Mouse (Mus musculus): ENCODE results near the gene Ubr4.

DNA sequence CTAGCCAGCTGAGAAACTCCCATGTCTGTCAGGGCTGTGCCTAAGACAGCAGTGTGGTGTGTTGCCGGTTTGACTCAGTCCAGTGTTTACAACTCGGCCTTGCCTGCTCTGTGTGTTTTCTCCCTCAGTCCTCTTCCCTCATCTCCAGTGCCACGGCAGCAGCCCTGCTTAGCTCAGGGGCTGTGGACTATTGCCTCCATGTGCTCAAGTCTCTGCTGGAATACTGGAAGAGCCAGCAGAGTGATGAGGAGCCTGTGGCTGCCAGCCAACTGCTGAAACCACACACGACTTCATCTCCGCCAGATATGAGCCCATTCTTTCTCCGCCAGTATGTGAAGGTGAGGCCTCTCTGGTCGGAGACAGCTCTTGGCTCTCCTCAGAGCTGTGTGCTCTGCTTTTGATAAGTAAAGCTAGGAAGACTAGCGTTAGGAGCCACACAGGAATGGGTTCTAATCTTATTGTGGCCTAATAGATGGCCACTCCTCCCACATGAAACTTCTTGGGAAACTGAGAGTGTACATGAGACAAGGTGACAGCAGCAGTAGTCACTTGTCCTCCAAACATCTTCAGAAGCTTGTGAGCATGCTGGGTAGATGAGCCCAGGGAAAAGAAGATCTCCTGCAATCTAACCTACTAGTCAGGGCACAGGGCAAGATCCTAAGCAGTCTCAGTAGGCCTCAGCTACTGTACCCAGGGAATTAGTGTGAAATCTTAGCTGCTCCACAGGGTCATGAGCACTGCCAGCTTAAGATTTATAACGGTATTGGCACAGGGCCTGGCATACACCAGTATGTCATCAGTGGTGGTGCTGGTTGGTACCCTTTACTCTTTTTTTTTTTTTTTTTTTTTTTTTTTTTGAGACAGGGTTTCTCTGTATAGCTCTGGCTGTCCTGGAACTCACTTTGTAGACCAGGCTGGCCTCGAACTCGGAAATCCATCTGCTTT, 94.6 kb downstream of the Ubr4 start:
- no peak for TF ChIP-seq CTCF (conservative IDR thresholded peaks at IDR 0.05; ENCODE audit: insufficient read depth, insufficient read length, low read depth, low read length)
- no peak for TF ChIP-seq POLR2A (IDR thresholded peaks at IDR 0.05; ENCODE audit: low read depth, low read length)

Measured in kidney, adult 2 months (tissue).